Comparison of ENCODE assay signal across 7 mouse cellular contexts in genomic region chr4:141734446-141735205, GRCm38 (mm10). TPM values are rescaled to one million over a fixed set of nuclear protein-coding genes. Genes with fewer than 3 reads are reported as not detected.
DNase-seq lines count a peak whose midpoint lies in the region; ATAC-seq and TF ChIP-seq lines count a peak whose summit lies in the region.

No protein-coding gene starts in this region.

- peaks cover 11% of the 10 kb centered on the region for H3K4me1 ChIP-seq in embryonic facial prominence, embryonic 13.5 days
- peaks cover 1% of the 10 kb centered on the region; the same call in 1 of the 2 replicates for H3K4me1 ChIP-seq in heart, adult 2 months (ENCODE audit: control insufficient read depth, insufficient read depth, low read length)
- H3K4me1 ChIP-seq in kidney, adult 2 months (ENCODE audit: control insufficient read depth, insufficient read depth, low read length) = peaks cover 9% of the 10 kb centered on the region; the same call in 1 of the 2 replicates
- H3K4me1 ChIP-seq in limb, embryonic 12.5 days (replicated peaks) = peaks cover 3% of the 10 kb centered on the region; the same call in 1 of the 2 replicates
- 0 out of 2 replicates have a peak, but pooled peaks cover 4% of the 10 kb centered on the region for H3K4me1 ChIP-seq in midbrain, embryonic 14.5 days (ENCODE audit: control insufficient read depth, insufficient read depth, low read length)

- H3K4me2 ChIP-seq in embryonic facial prominence, embryonic 13.5 days = peak overlapping the region; percentile 62
- peak overlapping the region; percentile 63 for H3K4me2 ChIP-seq in limb, embryonic 12.5 days
- H3K4me2 ChIP-seq in midbrain, embryonic 14.5 days (ENCODE audit: low read length) = peak overlapping the region; percentile 70

- peak overlapping the region; percentile 70 for H3K9ac ChIP-seq in embryonic facial prominence, embryonic 13.5 days
- no peak overlapping the region for H3K9ac ChIP-seq in heart, adult 2 months (ENCODE audit: low read depth, low read length)
- H3K9ac ChIP-seq in limb, embryonic 12.5 days (replicated peaks) = peak overlapping the region; percentile 44
- H3K9ac ChIP-seq in midbrain, embryonic 14.5 days (replicated peaks; ENCODE audit: low read length) = peak overlapping the region; percentile 36; the same call in 1 of the 2 replicates

- intact Hi-C loops in heart, adult 2 months (cut with DNase I) = no loop called here

- peak; percentile 20; the same call in 1 of the 2 replicates for TF ChIP-seq EP300 in heart, adult 2 months (IDR thresholded peaks at IDR 0.05; ENCODE audit: insufficient read depth, low read depth, low read length)

- TF ChIP-seq POLR2A in heart, adult 2 months (IDR thresholded peaks at IDR 0.05; ENCODE audit: insufficient read depth, low read depth, low read length) = peak; percentile 94
- TF ChIP-seq POLR2A in kidney, adult 2 months (IDR thresholded peaks at IDR 0.05; ENCODE audit: low read depth, low read length) = peak; percentile 35

- TF ChIP-seq CTCF in heart, adult 2 months (IDR thresholded peaks at IDR 0.05) = no peak
- TF ChIP-seq CTCF in kidney, adult 2 months (conservative IDR thresholded peaks at IDR 0.05; ENCODE audit: insufficient read depth, insufficient read length, low read depth, low read length) = no peak

- ATAC-seq in embryonic facial prominence, embryonic 13.5 days (ENCODE audit: insufficient number of reproducible peaks, insufficient read depth, low FRiP score, low TSS enrichment, low read depth) = peak; percentile 91
- ATAC-seq in limb, embryonic 12.5 days (ENCODE audit: insufficient number of reproducible peaks, insufficient read depth, low FRiP score, low TSS enrichment, low read depth) = peak; percentile 96
- ATAC-seq in midbrain, embryonic 14.5 days (ENCODE audit: low FRiP score, low TSS enrichment) = peak; percentile 89

- H3K79me2 ChIP-seq in heart, adult 2 months (replicated peaks; ENCODE audit: control insufficient read depth, insufficient read depth, low read length) = no peaks in the 10 kb centered on the region

- peak overlapping the region; percentile 64 for H3K27ac ChIP-seq in embryonic facial prominence, embryonic 13.5 days
- H3K27ac ChIP-seq in heart, adult 2 months = peak overlapping the region; percentile 65
- peak overlapping the region; percentile 6; the same call in 1 of the 2 replicates for H3K27ac ChIP-seq in kidney, adult 2 months (ENCODE audit: insufficient read depth, low read depth, low read length)
- H3K27ac ChIP-seq in limb, embryonic 12.5 days = peak overlapping the region; percentile 62
- H3K27ac ChIP-seq in midbrain, embryonic 14.5 days (replicated peaks; ENCODE audit: low read depth, low read length) = 0 out of 2 replicates have a peak overlapping the region, but pooled peaks have one; percentile 38

- H3K27me3 ChIP-seq in embryonic facial prominence, embryonic 13.5 days = 0 out of 2 replicates have a peak, but pooled peaks cover 6% of the 10 kb centered on the region
- no peaks in the 10 kb centered on the region for H3K27me3 ChIP-seq in heart, adult 2 months (ENCODE audit: control insufficient read depth, insufficient read depth, low read length)
- no peaks in the 10 kb centered on the region for H3K27me3 ChIP-seq in kidney, adult 2 months (replicated peaks; ENCODE audit: control insufficient read depth, insufficient read depth, low read length)
- peaks cover 6% of the 10 kb centered on the region for H3K27me3 ChIP-seq in limb, embryonic 12.5 days
- H3K27me3 ChIP-seq in midbrain, embryonic 14.5 days (ENCODE audit: control insufficient read depth, insufficient read depth, low read length) = no peaks in the 10 kb centered on the region

- H3K9me3 ChIP-seq in embryonic facial prominence, embryonic 13.5 days = no peaks in the 10 kb centered on the region
- no peaks in the 10 kb centered on the region for H3K9me3 ChIP-seq in limb, embryonic 12.5 days
- no peaks in the 10 kb centered on the region for H3K9me3 ChIP-seq in midbrain, embryonic 14.5 days (ENCODE audit: control insufficient read depth, low read length)

- peak overlapping the region; percentile 41 for H3K4me3 ChIP-seq in embryonic facial prominence, embryonic 13.5 days
- peak overlapping the region; percentile 41 for H3K4me3 ChIP-seq in heart, adult 2 months
- H3K4me3 ChIP-seq in kidney, adult 2 months (ENCODE audit: insufficient read depth, low read depth, low read length) = peak overlapping the region; percentile 35
- peak overlapping the region; percentile 44 for H3K4me3 ChIP-seq in limb, embryonic 12.5 days (replicated peaks)
- peak overlapping the region; percentile 32 for H3K4me3 ChIP-seq in midbrain, embryonic 14.5 days (replicated peaks; ENCODE audit: low read depth, low read length)

- no peaks in the 10 kb centered on the region for H3K36me3 ChIP-seq in embryonic facial prominence, embryonic 13.5 days
- H3K36me3 ChIP-seq in heart, adult 2 months (ENCODE audit: control insufficient read depth, insufficient read depth, low read length) = no peaks in the 10 kb centered on the region
- H3K36me3 ChIP-seq in kidney, adult 2 months (ENCODE audit: control insufficient read depth, insufficient read depth, low read length) = no peaks in the 10 kb centered on the region
- H3K36me3 ChIP-seq in limb, embryonic 12.5 days = no peaks in the 10 kb centered on the region
- no peaks in the 10 kb centered on the region for H3K36me3 ChIP-seq in midbrain, embryonic 14.5 days (ENCODE audit: control insufficient read depth, insufficient read depth, low read length)

- DNase-seq in adrenal gland, postnatal 4 days (ENCODE audit: low spot score in 2 of 2) = peak; percentile 40 to 71
- peak; percentile 88 to 93 for DNase-seq in heart, adult 2 months
- peak; percentile 96 for DNase-seq in kidney, adult 2 months
- DNase-seq in midbrain, embryonic 14.5 days = peak; percentile 96
- DNase-seq in spleen, adult 12 weeks (ENCODE audit: low spot score) = peak; percentile 79

- 5% methylated on average over 24 of the region's 24 CpGs for WGBS in embryonic facial prominence, embryonic 13.5 days
- WGBS in heart, adult 2 months = 6% methylated on average over 24 of the region's 24 CpGs
- 6% methylated on average over 24 of the region's 24 CpGs for WGBS in kidney, adult 2 months
- 9% methylated on average over 24 of the region's 24 CpGs for WGBS in limb, embryonic 12.5 days
- WGBS in midbrain, embryonic 14.5 days = 6% methylated on average over 24 of the region's 24 CpGs

RNA-seq across cellular contexts. Expression of gene Ddi2, which starts 11.4 kb away (rescaled TPM):
- total RNA-seq in adrenal gland, postnatal 4 days (2021) = 10 to 100 TPM; 51.8 to 56.0 TPM
- 22.9 and 25.2 TPM in 2 replicates for polyA plus RNA-seq in embryonic facial prominence, embryonic 13.5 days (2015; fragmentation: Nextera tagmentation; extraction: Ambion mirVana)
- total RNA-seq in heart, adult 2 months (2021) = 10 to 100 TPM; 28.6 to 29.4 TPM
- 8.7 and 14.2 TPM in 2 replicates for polyA plus RNA-seq in heart, adult 2 months (2012; rRNA removed)
- 21.9 and 23.4 TPM in 2 replicates for polyA plus RNA-seq in kidney, adult 2 months (2012; rRNA removed)
- 31.1 and 32.2 TPM in 2 replicates for polyA plus RNA-seq in limb, embryonic 12.5 days (2016; fragmentation: Nextera tagmentation; extraction: Ambion mirVana)
- 9.6 and 12.9 TPM in 2 replicates for polyA plus RNA-seq in midbrain, embryonic 14.5 days (2014; fragmentation: Nextera tagmentation; extraction: Ambion mirVana)

RNA-seq across cellular contexts. Expression of gene Agmat, which starts 11.8 kb away (rescaled TPM):
- total RNA-seq in adrenal gland, postnatal 4 days (2021) = 10 to 100 TPM in 1 of 2 experiments, 1 to 10 TPM in 1; 4.9 to 13.6 TPM
- polyA plus RNA-seq in embryonic facial prominence, embryonic 13.5 days (2015; fragmentation: Nextera tagmentation; extraction: Ambion mirVana) = 0.30 TPM in 1 of 2 replicates, not detected in the other
- under 1 TPM; 0.23 to 0.32 TPM for total RNA-seq in heart, adult 2 months (2021)
- 0.57 and 1.1 TPM in 2 replicates for polyA plus RNA-seq in heart, adult 2 months (2012; rRNA removed)
- 9.4 and 10.8 TPM in 2 replicates for polyA plus RNA-seq in kidney, adult 2 months (2012; rRNA removed)
- not detected in 2 replicates for polyA plus RNA-seq in limb, embryonic 12.5 days (2016; fragmentation: Nextera tagmentation; extraction: Ambion mirVana)
- polyA plus RNA-seq in midbrain, embryonic 14.5 days (2014; fragmentation: Nextera tagmentation; extraction: Ambion mirVana) = not detected in 2 replicates

RNA-seq across cellular contexts. Expression of gene Rsc1a1, which starts 49.2 kb away (rescaled TPM):
- not detected for total RNA-seq in adrenal gland, postnatal 4 days (2021)
- polyA plus RNA-seq in embryonic facial prominence, embryonic 13.5 days (2015; fragmentation: Nextera tagmentation; extraction: Ambion mirVana) = not detected in 2 replicates
- total RNA-seq in heart, adult 2 months (2021) = not detected
- 4.6 and 8.8 TPM in 2 replicates for polyA plus RNA-seq in heart, adult 2 months (2012; rRNA removed)
- 18.2 and 25.8 TPM in 2 replicates for polyA plus RNA-seq in kidney, adult 2 months (2012; rRNA removed)
- polyA plus RNA-seq in limb, embryonic 12.5 days (2016; fragmentation: Nextera tagmentation; extraction: Ambion mirVana) = 1.8 TPM in 1 of 2 replicates, not detected in the other
- polyA plus RNA-seq in midbrain, embryonic 14.5 days (2014; fragmentation: Nextera tagmentation; extraction: Ambion mirVana) = not detected in 2 replicates

RNA-seq across cellular contexts. Expression of gene Dnajc16, which starts 56.1 kb away (rescaled TPM):
- total RNA-seq in adrenal gland, postnatal 4 days (2021) = 10 to 100 TPM; 19.8 to 20.1 TPM
- polyA plus RNA-seq in embryonic facial prominence, embryonic 13.5 days (2015; fragmentation: Nextera tagmentation; extraction: Ambion mirVana) = 3.8 and 4.2 TPM in 2 replicates
- 10 to 100 TPM; 20.4 to 24.9 TPM for total RNA-seq in heart, adult 2 months (2021)
- polyA plus RNA-seq in heart, adult 2 months (2012; rRNA removed) = 12.5 and 20.9 TPM in 2 replicates
- polyA plus RNA-seq in kidney, adult 2 months (2012; rRNA removed) = 12.6 and 13.6 TPM in 2 replicates
- 3.4 and 4.0 TPM in 2 replicates for polyA plus RNA-seq in limb, embryonic 12.5 days (2016; fragmentation: Nextera tagmentation; extraction: Ambion mirVana)
- 6.0 and 6.7 TPM in 2 replicates for polyA plus RNA-seq in midbrain, embryonic 14.5 days (2014; fragmentation: Nextera tagmentation; extraction: Ambion mirVana)

RNA-seq across cellular contexts. Expression of gene Casp9, which starts 58.8 kb away (rescaled TPM):
- 10 to 100 TPM; 31.5 to 32.4 TPM for total RNA-seq in adrenal gland, postnatal 4 days (2021)
- 14.2 and 15.1 TPM in 2 replicates for polyA plus RNA-seq in embryonic facial prominence, embryonic 13.5 days (2015; fragmentation: Nextera tagmentation; extraction: Ambion mirVana)
- total RNA-seq in heart, adult 2 months (2021) = 1 to 10 TPM; 7.5 to 8.1 TPM
- polyA plus RNA-seq in heart, adult 2 months (2012; rRNA removed) = 10.0 and 15.5 TPM in 2 replicates
- polyA plus RNA-seq in kidney, adult 2 months (2012; rRNA removed) = 22.2 and 23.7 TPM in 2 replicates
- 18.7 and 22.6 TPM in 2 replicates for polyA plus RNA-seq in limb, embryonic 12.5 days (2016; fragmentation: Nextera tagmentation; extraction: Ambion mirVana)
- polyA plus RNA-seq in midbrain, embryonic 14.5 days (2014; fragmentation: Nextera tagmentation; extraction: Ambion mirVana) = 18.4 and 18.5 TPM in 2 replicates

Comparison
In these comparisons a context has a peak if more than half of its experiments do, and no peak if none do; other contexts are left out.
1. Peak in every context shown above with its lines: DNase-seq, ATAC-seq, H3K4me3 ChIP-seq and H3K27ac ChIP-seq.
2. H3K27ac ChIP-seq: peak in every context shown above with its lines; median percentile 65 in heart, adult 2 months; 64 in embryonic facial prominence, embryonic 13.5 days; 62 in limb, embryonic 12.5 days; 38 in midbrain, embryonic 14.5 days; 6 in kidney, adult 2 months.